Mouse (Mus musculus) ES-Bruce4 (cell line): Measurements from ENCODE around the gene Pkd1l3. TPM values are rescaled to one million over a fixed set of nuclear protein-coding genes. Genes with fewer than 3 reads are reported as not detected.

ENCODE experiments used
- H3K27ac ChIP-seq: 2 replicates; pipeline ENCODE4 v1.5.1; 2012; ENCODE audit warnings: low read length, inconsistent platforms; ENCODE audit not compliant: insufficient read depth
- H3K27me3 ChIP-seq: 2 replicates; pipeline ENCODE4 v1.6.1; 2012; ENCODE audit warnings: mild to moderate bottlenecking, low read length, inconsistent platforms; ENCODE audit not compliant: control insufficient read depth, poor library complexity, insufficient read depth, severe bottlenecking
- H3K36me3 ChIP-seq: 2 replicates; pipeline ENCODE4 v1.6.1; 2012; ENCODE audit warnings: inconsistent platforms, mild to moderate bottlenecking, low read length, moderate library complexity; ENCODE audit not compliant: control insufficient read depth, poor library complexity, insufficient read depth, severe bottlenecking
- H3K4me1 ChIP-seq: one replicate; pipeline ENCODE4 v1.8.1; 2011; ENCODE audit warnings: low read length; ENCODE audit not compliant: control insufficient read depth, insufficient read depth
- H3K4me3 ChIP-seq: 2 replicates; pipeline ENCODE4 v1.5.1; 2011; ENCODE audit warnings: low read depth, mild to moderate bottlenecking, low read length
- H3K9ac ChIP-seq: 2 replicates; pipeline ENCODE4 v1.6.1; 2012; ENCODE audit warnings: low read depth, mild to moderate bottlenecking, inconsistent platforms; ENCODE audit not compliant: poor library complexity, severe bottlenecking
- H3K9me3 ChIP-seq: replicated peaks from 2 replicates; pipeline ENCODE4 v1.6.1; 2012; ENCODE audit warnings: mild to moderate bottlenecking, low read length, inconsistent platforms; ENCODE audit not compliant: control insufficient read depth, poor library complexity, insufficient read depth, severe bottlenecking
- CTCF ChIP-seq: IDR thresholded peaks from one replicate; pipeline ENCODE4 v1.8.1; 2011; ENCODE audit warnings: low read depth, low read length
- EP300 ChIP-seq: IDR thresholded peaks from 2 replicates; pipeline ENCODE4 v1.6.1; 2011; ENCODE audit warnings: low read depth, low read length; ENCODE audit not compliant: insufficient read depth
- POLR2A ChIP-seq: IDR thresholded peaks from one replicate; pipeline ENCODE4 v1.8.1; 2011; ENCODE audit warnings: low read length; ENCODE audit not compliant: insufficient read depth
- polyA plus RNA-seq: library from polyadenylated mRNA; stranded (reverse); fragments of >200 nt; gene quantifications from 2 replicates; pipeline ENCODE4 v1.2.4, GENCODE M21; 2011; ENCODE audit warnings: low read depth; ENCODE audit not compliant: missing spikeins, insufficient read depth, insufficient read length

Gene Pkd1l3
- polyA plus RNA-seq, 1 experiment: not detected

DNA sequence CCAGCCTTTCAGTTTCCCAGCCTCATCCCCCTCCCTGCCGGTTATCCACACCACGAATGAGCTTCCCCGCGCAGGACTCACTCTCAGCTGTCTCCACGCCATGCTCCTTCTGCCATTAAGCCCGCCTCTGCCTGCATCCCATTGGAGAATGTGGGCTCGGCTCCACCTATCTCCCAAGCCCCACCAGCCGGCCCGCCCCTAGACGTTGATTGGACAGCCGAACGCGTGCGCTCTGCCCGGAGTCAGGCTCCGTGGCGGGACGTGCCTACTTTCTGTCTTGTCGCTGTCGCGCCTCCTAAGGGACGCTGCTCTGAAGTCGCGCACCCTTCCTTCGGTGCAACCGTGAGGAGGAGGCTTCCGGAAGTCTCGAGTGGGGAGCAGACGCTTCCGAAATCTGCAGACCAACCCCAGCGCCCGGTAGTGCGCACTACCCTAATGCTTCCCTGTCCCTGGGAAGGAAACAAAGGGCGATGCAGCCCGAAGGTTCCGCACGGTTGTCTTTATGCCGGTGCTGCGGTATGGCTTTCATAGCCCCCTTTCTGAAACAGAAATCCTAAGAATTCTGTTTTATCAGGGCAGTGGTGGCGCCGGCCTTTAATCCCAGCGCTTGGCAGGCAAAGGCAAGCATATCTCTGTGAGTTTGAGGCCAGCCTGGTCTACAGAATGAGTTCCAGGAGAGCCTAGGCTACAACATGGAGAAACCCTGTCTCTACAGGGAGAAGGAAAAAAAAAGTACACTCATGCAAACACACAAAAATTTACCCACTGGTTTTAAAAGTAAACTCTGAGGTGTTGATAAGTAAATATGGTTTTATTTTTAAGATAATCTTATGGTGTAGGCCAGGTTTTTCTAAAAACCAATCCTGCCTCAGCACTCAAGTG, 5.8 kb upstream of the Pkd1l3 start, which contains the start of gene Dhodh:
Dhodh (minus strand) TSS at position 403 of the 882 bp plus-strand sequence.
- Histone ChIP-seq H3K4me3 (peak within 1 kb of the TSS; percentile 73), H3K36me3 (peaks cover 17% of the 10 kb centered on the region), H3K27me3 (no peaks in the 10 kb centered on the region), H3K4me1 (no peaks in the 10 kb centered on the region), H3K9ac (peak within 1 kb of the TSS; percentile 70), H3K27ac (peak within 1 kb of the TSS; percentile 78), H3K9me3 (no peaks in the 10 kb centered on the region)
- TF ChIP-seq EP300: peak; percentile 31; the same call in 1 of the 2 replicates
- TF ChIP-seq POLR2A: peak; percentile 93
- no peak for TF ChIP-seq CTCF

DNA sequence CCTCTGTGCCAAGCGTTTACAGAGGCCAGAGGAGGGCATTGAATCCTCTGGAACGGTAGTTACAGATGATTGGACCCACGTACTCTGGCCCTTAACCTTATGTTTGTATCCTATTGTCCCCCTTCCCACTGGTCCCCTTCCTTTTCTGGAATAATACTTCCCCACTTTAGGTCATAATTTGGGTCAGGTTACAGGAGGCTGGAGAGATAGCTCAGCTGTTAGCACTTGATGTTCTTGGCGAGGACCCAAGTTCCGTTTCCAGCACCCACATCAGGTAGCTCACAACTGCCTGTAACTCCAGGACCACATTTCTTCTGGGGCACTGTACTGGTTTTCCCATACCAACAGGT, 5.2 kb upstream of the Pkd1l3 start:
- no peak for TF ChIP-seq POLR2A
- TF ChIP-seq CTCF: no peak
- TF ChIP-seq EP300: no peak

DNA sequence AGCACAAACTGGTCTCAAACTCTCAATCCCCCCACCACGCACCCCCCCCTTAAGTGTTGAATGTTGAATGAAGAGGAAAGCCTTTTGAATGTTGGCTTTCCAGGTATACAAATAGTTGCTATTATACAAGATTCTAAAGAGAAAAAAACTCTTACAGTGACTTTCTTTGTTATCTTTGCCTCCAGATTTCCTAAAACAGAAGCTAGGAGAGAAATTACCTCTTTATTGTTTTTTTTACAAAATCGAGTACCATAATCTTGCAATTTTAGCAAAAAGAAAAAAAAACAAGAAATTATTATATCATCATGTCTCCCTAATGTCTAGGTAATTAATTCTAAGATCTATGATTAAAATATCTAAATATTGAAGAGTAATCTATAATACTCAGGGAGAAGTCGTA, 1.3 kb downstream of the Pkd1l3 start:
- no peak overlapping the region for H3K9ac ChIP-seq
- no peaks in the 10 kb centered on the region for H3K4me1 ChIP-seq

More for the DNA sequence above, 5.2 kb upstream of the Pkd1l3 start:
- peak overlapping the region; percentile 70 for H3K9ac ChIP-seq
- H3K27me3 ChIP-seq: no peaks in the 10 kb centered on the region
- peaks cover 12% of the 10 kb centered on the region for H3K36me3 ChIP-seq
- no peaks in the 10 kb centered on the region for H3K9me3 ChIP-seq
- no peaks in the 10 kb centered on the region for H3K4me1 ChIP-seq
- peak overlapping the region; percentile 78 for H3K27ac ChIP-seq
- H3K4me3 ChIP-seq: peak overlapping the region; percentile 31; the same call in 1 of the 2 replicates

DNA sequence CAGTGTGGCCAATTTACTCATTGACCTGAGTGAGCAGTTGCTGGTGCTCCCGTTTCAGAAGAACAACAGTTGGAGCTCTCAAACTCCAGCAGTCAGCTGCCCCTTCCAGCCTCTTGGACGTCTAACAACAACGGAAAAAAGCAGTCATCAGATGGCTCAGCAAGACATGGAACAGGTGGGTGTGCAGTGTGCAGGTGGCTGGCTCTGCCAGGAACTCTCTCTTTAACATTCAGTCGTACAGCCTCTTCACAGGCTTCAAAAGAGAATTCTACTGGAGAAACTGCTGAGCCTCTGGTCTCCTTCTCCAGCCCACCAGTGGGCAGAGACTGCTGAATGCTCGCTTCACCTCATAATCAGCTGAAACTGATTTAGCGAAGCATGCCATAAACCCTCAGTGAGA, 14.3 kb downstream of the Pkd1l3 start:
- no peak overlapping the region for H3K4me3 ChIP-seq
- no peaks in the 10 kb centered on the region for H3K27me3 ChIP-seq
- no peak overlapping the region for H3K9ac ChIP-seq
- TF ChIP-seq POLR2A: no peak
- no peak for TF ChIP-seq EP300
- TF ChIP-seq CTCF: no peak
- no peaks in the 10 kb centered on the region for H3K9me3 ChIP-seq
- no peaks in the 10 kb centered on the region for H3K36me3 ChIP-seq
- no peak overlapping the region for H3K27ac ChIP-seq
- no peaks in the 10 kb centered on the region for H3K4me1 ChIP-seq

More for the DNA sequence above, 1.3 kb downstream of the Pkd1l3 start:
- Histone ChIP-seq H3K4me3 (no peak overlapping the region), H3K36me3 (no peaks in the 10 kb centered on the region), H3K27me3 (no peaks in the 10 kb centered on the region), H3K27ac (no peak overlapping the region), H3K9me3 (no peaks in the 10 kb centered on the region)
- TF ChIP-seq POLR2A (no peak), CTCF (no peak), EP300 (no peak)

DNA sequence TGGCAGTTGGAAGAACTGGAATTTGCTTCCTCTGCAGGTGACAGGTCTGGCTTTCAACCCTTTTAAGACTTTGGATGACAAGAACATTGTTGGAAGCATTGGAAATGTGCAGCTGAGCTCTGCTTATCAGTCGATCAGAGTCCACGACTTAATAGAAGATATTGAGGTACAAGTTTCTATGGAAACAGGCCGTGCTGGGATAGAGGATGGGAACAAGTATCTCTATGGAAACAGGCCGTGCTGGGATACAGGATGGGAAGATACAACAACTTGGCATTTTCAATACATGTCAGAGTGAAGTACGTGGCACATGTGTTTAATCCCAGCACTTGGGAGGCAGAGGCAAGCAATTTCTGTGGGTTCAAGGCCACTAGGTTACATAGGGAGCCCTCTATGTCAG, 18.2 kb downstream of the Pkd1l3 start:
- no peak for TF ChIP-seq EP300
- no peak for TF ChIP-seq CTCF
- TF ChIP-seq POLR2A: no peak
- no peaks in the 10 kb centered on the region for H3K4me1 ChIP-seq

DNA sequence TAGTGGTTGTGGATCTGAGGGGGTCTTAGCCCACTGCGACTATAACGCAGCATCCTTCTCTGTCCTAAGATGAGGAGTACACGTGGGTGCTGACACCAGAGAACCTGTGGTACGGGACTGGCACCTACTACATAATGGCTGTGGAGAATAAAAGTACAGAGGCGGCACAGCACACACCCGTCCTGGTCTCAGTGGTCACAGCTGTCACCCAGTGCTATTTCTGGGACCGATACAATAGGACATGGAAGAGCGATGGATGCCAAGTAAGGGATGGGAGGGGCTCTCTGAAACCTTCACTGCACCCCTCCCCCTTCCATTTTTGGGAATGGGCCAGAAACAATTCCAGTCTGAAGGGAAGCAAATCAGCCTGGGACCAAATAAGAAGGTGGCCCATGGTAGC, 20.8 kb downstream of the Pkd1l3 start:
- no peak for TF ChIP-seq EP300
- no peak for TF ChIP-seq CTCF
- TF ChIP-seq POLR2A: no peak
- H3K27ac ChIP-seq: no peak overlapping the region

More for the DNA sequence above, 18.2 kb downstream of the Pkd1l3 start:
- no peak overlapping the region for H3K4me3 ChIP-seq
- H3K9me3 ChIP-seq: no peaks in the 10 kb centered on the region
- no peak overlapping the region for H3K9ac ChIP-seq
- no peak overlapping the region for H3K27ac ChIP-seq
- H3K27me3 ChIP-seq: no peaks in the 10 kb centered on the region
- H3K36me3 ChIP-seq: no peaks in the 10 kb centered on the region

More for the DNA sequence above, 20.8 kb downstream of the Pkd1l3 start:
- no peaks in the 10 kb centered on the region for H3K27me3 ChIP-seq
- no peak overlapping the region for H3K9ac ChIP-seq
- H3K4me3 ChIP-seq: no peak overlapping the region
- no peaks in the 10 kb centered on the region for H3K4me1 ChIP-seq
- H3K9me3 ChIP-seq: no peaks in the 10 kb centered on the region
- no peaks in the 10 kb centered on the region for H3K36me3 ChIP-seq
